Mouse (Mus musculus) kidney, adult 2 months (tissue): ENCODE data around the gene Tmod2.
"Not testable (repeated sequence)": the region's sequence is repeated elsewhere in the genome, so short reads cannot be mapped to it uniquely, and the experiment has no call there.

ENCODE experiments used
- CTCF ChIP-seq: fragments of 200-500 bp; conservative IDR thresholded peaks from 2 replicates; pipeline ENCODE4 v1.5.1; 2011; ENCODE audit warnings: low read depth, mild to moderate bottlenecking, control low read depth, low read length, moderate library complexity, mixed read lengths; ENCODE audit not compliant: insufficient read depth, insufficient read length
- POLR2A ChIP-seq: fragments of 200-500 bp; IDR thresholded peaks from one replicate; pipeline ENCODE4 v1.6.1; 2011; ENCODE audit warnings: low read depth, low read length, control low read depth

- not testable (repeated sequence) for TF ChIP-seq POLR2A, CTCF
These were observed 45.3 kb upstream of the Tmod2 start for GRCm38 (mm10) chr9:75656456-75656855.
